Mouse (Mus musculus) spleen, adult 12 weeks (tissue): Measurements from ENCODE around the gene Bcl2a1b.

Experiments used
- DNase-seq: peaks from one replicate; pipeline ENCODE4 v3.0.0; 2022; ENCODE audit warnings: low spot score

The Bcl2a1b gene

GRCm38 (mm10) chr9:89253400-89253799 is 54.4 kb downstream of the Bcl2a1b start:
- DNase-seq: no peak

- no peak for DNase-seq
Observed at GRCm38 (mm10) chr9:89256556-89257335, 57.7 kb downstream of the Bcl2a1b start.
